Mouse (Mus musculus) liver, adult 2 months (tissue): ENCODE results near the gene Pgm2.

ENCODE experiments used
- CTCF ChIP-seq: fragments of 200-500 bp; IDR thresholded peaks from 2 replicates; pipeline ENCODE4 v1.5.1; 2011; ENCODE audit warnings: low read depth, low read length, control low read depth
- POLR2A ChIP-seq: fragments of 200-500 bp; IDR thresholded peaks from 2 replicates; pipeline ENCODE4 v1.6.1; 2011; ENCODE audit warnings: low read length, control low read depth; ENCODE audit not compliant: insufficient read depth; ENCODE audit errors: extremely low read depth

GRCm38 (mm10) chr5:64107596-64108289 is 15.0 kb downstream of the Pgm2 start:
- no peak for TF ChIP-seq POLR2A
- TF ChIP-seq CTCF: no peak
